ENCODE assay signal across 24 mouse cellular contexts in genomic region chr9:34978229-34978628, GRCm38 (mm10).
"Had no signal": no experiment of that assay in that cellular context is flagged by ENCODE, and none has a peak within 500 bp of the region (broad histone marks: within the 10 kb centered on the region; RNA-seq: fewer than 3 reads in every experiment).

No protein-coding gene starts in this region.

- H3K4me1 ChIP-seq: heart, embryonic 10.5 days; heart, embryonic 12.5 days; hindbrain, embryonic 13.5 days; liver, embryonic 12.5 days had no signal

- H3K4me3 ChIP-seq: heart, adult 2 months; heart, embryonic 10.5 days; heart, embryonic 12.5 days; hindbrain, embryonic 13.5 days; hindbrain, embryonic 15.5 days; kidney, embryonic 15.5 days; layer of hippocampus, adult 2 months; limb, embryonic 13.5 days; limb, embryonic 15.5 days; liver, embryonic 12.5 days had no signal

- H3K27ac ChIP-seq: heart, adult 2 months; heart, embryonic 10.5 days; hindbrain, embryonic 13.5 days; hindbrain, embryonic 15.5 days; hindbrain, postnatal 0 days; kidney, embryonic 15.5 days; layer of hippocampus, adult 2 months; limb, embryonic 13.5 days; limb, embryonic 15.5 days; liver, embryonic 12.5 days; liver, embryonic 14.5 days had no signal

- DNase-seq: gastrocnemius, postnatal 14 days; gastrocnemius, postnatal 36 days; heart, adult 2 months; heart, postnatal 10 days; heart, postnatal 36 days; kidney, adult 11 months; kidney, adult 2 months; kidney, adult 9 months; kidney, postnatal 10 days; kidney, postnatal 25 days; kidney, postnatal 4 days; layer of hippocampus, postnatal 36 days; left cerebral cortex, postnatal 4 days had no signal
